Mouse (Mus musculus): ENCODE data around the gene Ethe1.
A peak's percentile ranks its signal among the peaks of the same experiment; 100 is the strongest.

Gene Ethe1

DNA sequence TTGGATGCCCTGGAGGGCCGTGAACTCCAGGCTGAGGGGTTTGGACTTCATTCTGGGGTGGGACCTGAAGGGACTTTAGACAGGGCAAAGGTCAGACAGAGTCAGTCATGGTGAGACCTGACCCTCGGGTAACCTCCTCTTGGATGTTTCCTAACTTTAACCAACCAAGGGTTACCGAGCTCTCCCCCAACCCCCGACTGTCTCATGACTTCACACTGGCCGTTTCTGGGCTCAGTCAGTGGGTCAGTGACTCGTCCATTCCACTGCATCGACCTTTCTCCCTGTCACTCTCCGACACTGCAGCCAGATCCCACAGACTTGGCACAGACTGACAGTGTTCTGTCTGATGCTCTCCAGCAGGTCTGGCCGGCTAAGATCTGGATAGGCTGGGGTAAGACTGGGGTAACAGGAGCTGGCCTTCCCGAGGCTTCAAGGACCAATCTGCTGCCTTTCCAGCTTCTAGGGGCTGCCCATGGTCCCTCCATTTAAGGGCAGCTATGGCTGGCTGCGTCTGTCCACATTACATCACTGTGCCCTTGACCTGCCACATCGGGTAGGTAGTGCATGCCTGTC lies 13.0 kb upstream of the Ethe1 start:
- no peak for DNase-seq (ENCODE audit: low spot score in 2 of 2)

DNA sequence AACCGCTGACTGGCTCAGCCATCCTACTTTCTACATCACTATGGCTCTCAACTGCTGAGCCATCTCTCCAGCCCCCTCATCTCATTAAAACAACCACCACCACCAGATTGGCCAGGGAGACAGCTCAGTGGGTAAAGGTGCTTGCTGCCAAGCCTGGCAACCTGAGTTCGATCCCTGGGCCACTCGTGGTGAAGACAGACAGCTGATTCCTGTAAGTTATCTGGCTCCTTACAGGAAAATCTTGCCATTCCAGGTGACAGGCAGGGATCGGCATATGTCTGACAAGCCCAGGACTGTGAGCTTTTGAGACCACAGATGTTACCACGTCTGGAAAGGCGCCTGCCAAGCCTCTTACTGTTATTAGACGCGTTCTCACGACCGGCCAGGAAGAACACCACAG lies 9.5 kb upstream of the Ethe1 start:
- DNase-seq (ENCODE audit: low spot score in 2 of 2): no peak

DNA sequence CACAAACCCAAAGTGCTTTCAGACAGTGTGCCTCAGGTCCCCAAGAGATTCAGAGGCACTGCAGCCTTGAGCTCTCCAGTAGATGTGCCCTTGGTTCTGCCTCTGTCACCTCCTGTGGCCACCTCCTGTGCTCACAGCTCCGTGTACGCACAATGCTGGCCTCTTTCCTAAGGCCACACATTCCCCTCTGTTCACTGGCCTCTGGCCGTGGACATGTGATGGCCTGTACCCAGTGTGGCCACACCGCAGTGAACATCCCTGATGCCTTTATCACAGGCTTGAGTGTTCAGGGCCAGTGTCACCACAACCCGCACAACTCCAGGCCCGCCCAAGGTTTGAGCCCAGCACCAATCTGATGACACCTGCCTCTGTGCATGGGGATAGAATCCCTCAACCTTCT lies 2.5 kb upstream of the Ethe1 start:
- no peak for DNase-seq (ENCODE audit: low spot score in 2 of 2)

- no peak for DNase-seq (ENCODE audit: low spot score in 2 of 2)
Observed at GRCm38 (mm10) chr7:24585995-24586394, 1.3 kb upstream of the Ethe1 start.

DNA sequence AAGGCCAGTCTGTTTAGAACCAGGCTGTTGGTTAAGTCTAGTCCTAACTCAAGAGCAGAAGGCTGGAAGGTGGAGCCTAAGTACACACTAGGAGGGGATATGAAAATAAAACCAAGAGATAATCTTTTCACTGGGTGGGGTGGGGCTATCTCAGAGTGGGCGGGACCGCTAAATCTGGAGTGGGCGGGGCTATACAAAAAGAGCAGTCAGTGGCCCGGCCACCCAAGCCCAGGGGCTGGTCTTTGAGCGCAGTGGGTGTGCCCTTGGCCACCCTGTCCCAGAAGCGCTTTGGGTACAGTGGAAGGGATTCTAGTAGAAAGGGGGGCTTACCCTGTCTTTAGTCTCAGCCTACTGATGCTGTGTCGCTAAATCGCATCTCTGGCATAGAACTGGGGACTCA lies 515 bp upstream of the Ethe1 start:
- no peak for DNase-seq (ENCODE audit: low spot score in 2 of 2)

GRCm38 (mm10) chr7:24588336-24588735 lies 993 bp downstream of the Ethe1 start:
- no peak for DNase-seq (ENCODE audit: low spot score in 2 of 2)

GRCm38 (mm10) chr7:24591735-24592134 lies 4.4 kb downstream of the Ethe1 start:
- no peak for DNase-seq (ENCODE audit: low spot score in 2 of 2)

- DNase-seq (ENCODE audit: low spot score in 2 of 2): no peak
Observed at GRCm38 (mm10) chr7:24592163-24592562, 4.8 kb downstream of the Ethe1 start.

GRCm38 (mm10) chr7:24592781-24593180 lies 5.4 kb downstream of the Ethe1 start:
- no peak for DNase-seq (ENCODE audit: low spot score in 2 of 2)

GRCm38 (mm10) chr7:24593621-24594308 lies 6.4 kb downstream of the Ethe1 start:
- DNase-seq (ENCODE audit: low spot score in 2 of 2): peak; percentile 43 to 59

DNA sequence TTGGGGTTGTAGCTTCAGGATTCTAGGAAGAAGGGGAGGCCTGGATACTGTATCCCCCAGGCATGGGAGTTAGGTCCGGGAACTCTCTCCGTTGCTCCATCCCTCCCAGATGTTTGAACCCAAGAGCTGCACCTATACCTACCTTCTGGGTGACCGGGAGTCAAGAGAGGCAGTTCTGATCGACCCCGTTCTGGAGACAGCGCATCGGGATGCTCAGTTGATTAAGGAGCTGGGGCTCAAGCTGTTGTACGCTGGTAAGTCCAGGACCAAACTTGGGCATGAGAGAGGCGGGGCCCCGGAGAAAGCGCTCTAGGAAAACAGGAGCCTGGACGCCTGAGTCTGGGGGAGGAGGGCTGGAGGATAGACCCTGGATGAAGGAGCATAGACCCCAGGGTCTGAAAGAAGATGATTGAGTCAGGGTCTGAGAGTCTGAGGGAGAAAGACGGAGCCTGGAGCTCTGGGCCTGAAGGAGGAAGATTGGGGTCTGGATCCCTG lies 7.0 kb downstream of the Ethe1 start:
- DNase-seq (ENCODE audit: low spot score in 2 of 2): no peak

DNA sequence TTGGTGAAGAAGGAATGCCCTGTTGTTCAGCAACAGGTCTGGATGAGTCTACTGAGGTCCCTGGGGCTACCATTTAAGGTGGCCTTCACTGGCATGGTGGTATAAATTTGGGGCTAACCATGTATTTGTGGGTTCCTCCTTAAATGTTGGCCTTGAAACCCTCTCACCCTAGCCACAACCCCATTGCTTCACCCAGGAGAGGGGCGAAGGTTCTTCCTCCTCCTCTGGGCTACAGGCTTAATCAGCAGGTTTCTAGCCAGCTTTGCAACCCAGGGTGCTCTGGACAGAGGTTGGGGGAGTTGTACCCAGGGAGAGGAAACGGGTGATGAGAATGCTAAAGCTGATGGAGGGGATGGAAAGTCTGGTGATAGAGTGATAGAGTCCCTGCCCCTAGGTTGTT lies 8.1 kb downstream of the Ethe1 start:
- DNase-seq (ENCODE audit: low spot score in 2 of 2): no peak

DNA sequence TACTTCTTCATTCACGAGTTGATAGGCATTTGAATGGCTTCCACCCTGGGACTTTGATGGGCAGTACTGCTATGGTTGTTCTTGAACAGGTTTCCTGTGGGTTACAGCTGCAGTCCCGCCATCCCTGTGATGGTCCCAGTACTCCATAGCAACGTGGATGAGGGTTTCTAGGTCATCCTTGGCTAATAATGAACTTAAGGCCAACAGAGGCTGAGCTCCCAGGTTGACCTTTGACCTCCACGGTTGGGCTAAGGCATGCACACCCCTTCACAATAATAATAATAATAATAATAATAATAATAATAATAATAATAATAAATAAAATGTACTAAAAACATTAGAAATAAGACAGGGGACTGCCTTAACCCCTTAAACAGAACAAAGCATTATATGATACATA lies 10.8 kb downstream of the Ethe1 start:
- DNase-seq (ENCODE audit: low spot score in 2 of 2): no peak

- no peak for DNase-seq (ENCODE audit: low spot score in 2 of 2)
Observed at GRCm38 (mm10) chr7:24599211-24600067, 12.1 kb downstream of the Ethe1 start.

DNA sequence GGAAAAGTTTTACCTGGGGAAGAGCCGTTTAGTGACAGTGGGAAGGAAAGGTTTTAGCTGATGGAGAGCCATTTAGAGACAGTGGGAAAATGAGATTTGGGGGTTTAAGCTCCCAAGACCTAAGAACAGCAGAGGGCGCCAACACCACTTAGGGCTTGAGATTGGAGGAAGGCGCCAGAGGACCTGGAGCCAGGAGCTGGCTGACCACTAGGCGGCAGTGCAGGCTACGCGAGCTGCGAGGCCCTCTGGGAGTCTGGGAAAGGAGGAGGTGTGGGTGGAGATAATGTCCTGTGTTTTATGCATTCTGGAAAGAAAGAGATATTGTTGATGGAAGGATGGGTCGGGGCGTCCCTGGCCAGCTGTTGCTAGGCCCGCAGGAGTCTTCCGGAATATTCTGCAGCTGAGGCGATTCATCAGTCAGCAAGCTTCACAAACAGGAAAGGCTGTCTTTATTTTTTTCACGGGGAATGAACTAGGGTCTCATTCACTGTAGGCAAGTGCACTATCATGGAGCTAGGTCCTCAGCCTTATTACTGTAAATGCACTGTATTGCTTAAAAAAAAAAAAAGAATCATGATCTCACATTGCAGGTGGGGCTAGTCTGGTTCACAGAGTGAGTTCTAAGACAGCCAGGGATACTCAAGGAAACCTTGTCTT lies 13.7 kb downstream of the Ethe1 start:
- DNase-seq (ENCODE audit: low spot score in 2 of 2): peak; percentile 92 to 93

DNA sequence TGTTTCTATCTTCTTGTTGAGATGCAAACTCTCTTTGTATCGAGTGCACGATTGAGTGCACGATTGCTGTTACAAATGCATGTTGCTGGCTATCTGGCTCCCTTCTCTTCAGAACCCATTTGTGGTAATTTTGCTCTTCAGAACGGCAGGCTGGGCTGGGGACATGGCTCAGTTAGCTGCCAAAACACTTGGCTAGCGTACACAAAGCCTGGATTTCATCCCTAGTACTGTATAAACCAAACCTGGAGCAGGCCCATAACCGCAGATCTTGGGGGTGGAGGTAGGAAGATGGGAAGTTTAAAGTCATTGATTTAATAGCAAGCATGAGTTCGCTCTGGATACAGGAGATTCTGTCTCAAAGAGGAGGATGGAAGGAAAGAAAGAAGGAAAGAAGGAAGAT lies 18.2 kb downstream of the Ethe1 start:
- no peak for DNase-seq (ENCODE audit: low spot score in 2 of 2)

GRCm38 (mm10) chr7:24606046-24606445 lies 18.7 kb downstream of the Ethe1 start:
- no peak for DNase-seq (ENCODE audit: low spot score in 2 of 2)

- no peak for DNase-seq (ENCODE audit: low spot score in 2 of 2)
Observed at GRCm38 (mm10) chr7:24608017-24608416, 20.7 kb downstream of the Ethe1 start.

- no peak for DNase-seq (ENCODE audit: low spot score in 2 of 2)
Observed at GRCm38 (mm10) chr7:24608561-24608960, 21.2 kb downstream of the Ethe1 start.

DNA sequence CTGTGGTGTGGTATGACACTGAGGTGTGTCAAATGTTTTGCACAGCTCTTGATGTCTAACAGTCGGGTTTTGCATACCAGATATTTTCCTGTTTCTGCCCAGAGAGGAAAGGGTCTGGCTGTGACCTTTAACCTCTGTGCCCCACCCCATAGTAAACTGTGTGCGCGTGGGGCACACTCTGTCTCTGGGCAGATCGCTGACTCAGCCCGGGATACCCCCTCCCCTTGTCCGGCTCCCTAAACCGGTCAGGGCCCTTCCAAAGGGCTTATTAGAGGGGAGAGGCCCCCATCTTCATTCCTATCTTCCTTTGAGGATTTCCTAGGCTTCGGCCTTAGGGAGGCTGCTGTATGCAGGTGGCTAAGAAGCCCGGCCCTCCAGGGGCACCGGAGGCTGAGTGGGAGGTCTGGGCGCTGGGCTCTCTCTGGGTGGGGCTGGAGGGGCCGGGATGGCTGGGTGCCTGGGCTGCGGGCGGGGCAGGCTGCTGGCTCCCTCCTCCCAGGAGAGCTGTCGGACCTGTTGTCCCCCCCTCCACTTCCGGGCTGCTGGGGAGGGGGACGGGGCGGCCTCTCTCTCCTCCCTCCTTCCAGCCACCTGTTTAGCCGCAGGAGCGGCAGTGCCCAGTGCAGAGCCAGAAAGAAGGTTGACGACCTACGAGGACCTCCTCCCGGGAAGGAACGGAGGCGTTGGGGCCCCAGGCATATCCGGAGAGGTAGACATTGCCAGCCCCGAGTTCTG lies 23.0 kb downstream of the Ethe1 start, which contains the start of gene Phldb3:
Gene Phldb3 (plus strand): TSS at position 620 of the 735 bp plus-strand sequence.
- DNase-seq (ENCODE audit: low spot score in 2 of 2): no peak

DNA sequence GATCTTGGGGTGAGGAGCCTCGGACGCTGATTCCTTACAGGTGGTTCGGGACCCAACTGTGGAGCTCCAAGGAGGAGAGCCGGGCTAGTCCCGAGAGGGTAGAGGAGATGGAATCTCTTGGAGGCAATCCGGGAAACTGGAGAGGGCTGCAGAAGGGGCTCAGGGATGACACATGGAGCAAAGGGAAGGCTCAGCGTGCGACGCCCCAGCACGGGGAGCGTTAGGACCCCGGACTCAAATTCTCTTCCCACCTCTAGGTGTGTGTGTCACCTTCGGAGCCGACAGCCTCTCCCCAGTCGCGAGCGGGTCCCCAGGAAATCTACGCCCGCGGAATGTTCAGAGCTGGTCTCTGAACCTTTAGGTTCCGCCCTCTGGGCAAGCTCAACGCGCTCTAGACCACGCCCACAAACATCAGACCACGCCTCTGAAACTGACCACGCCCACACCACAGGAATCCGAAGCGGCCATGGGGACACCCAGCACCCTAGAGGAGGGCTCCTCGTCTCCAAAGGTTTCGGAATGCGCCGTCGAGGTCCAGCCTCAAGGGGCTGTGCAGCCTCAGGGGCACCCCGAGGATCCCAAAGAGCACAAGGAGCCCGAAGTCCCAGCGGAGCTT lies 23.6 kb downstream of the Ethe1 start:
- DNase-seq (ENCODE audit: low spot score in 2 of 2): no peak
